Mouse (Mus musculus): Measurements from ENCODE around the gene Smarcc2.

The Smarcc2 gene

GRCm38 (mm10) chr10:128494667-128495245, 35.7 kb downstream of the Smarcc2 start:
- DNase-seq, result no peak

- DNase-seq, result no peak
Observed at GRCm38 (mm10) chr10:128495270-128495669, 36.2 kb downstream of the Smarcc2 start.

GRCm38 (mm10) chr10:128495903-128496302, 36.9 kb downstream of the Smarcc2 start:
- DNase-seq, result no peak

GRCm38 (mm10) chr10:128496509-128497077, 37.5 kb downstream of the Smarcc2 start:
- DNase-seq, result peak in 1 of 2 experiments; percentile 41

GRCm38 (mm10) chr10:128497134-128497737, 38.2 kb downstream of the Smarcc2 start:
- DNase-seq, result peak in 1 of 2 experiments; percentile 31

- peak; percentile 97 to 99 for DNase-seq
Observed at GRCm38 (mm10) chr10:128498590-128498989, 39.5 kb downstream of the Smarcc2 start, which contains the start of gene Myl6b. Gene Myl6b (minus strand): TSS chr10:128498685.

- peak; percentile 66 to 71 for DNase-seq
Observed at GRCm38 (mm10) chr10:128499116-128499671, 40.1 kb downstream of the Smarcc2 start.

GRCm38 (mm10) chr10:128502341-128502740, 43.3 kb downstream of the Smarcc2 start:
- DNase-seq, result peak in 1 of 2 experiments; percentile 63

GRCm38 (mm10) chr10:128503532-128503931, 44.5 kb downstream of the Smarcc2 start:
- DNase-seq, result no peak

- no peak for DNase-seq
Observed at GRCm38 (mm10) chr10:128504012-128504411, 45.0 kb downstream of the Smarcc2 start.

GRCm38 (mm10) chr10:128504641-128505370, 45.8 kb downstream of the Smarcc2 start:
- DNase-seq, result no peak

- peak; percentile 67 to 74 for DNase-seq
Observed at GRCm38 (mm10) chr10:128505371-128505667, 46.3 kb downstream of the Smarcc2 start.

- DNase-seq, result no peak
Observed at GRCm38 (mm10) chr10:128505974-128506373, 46.9 kb downstream of the Smarcc2 start.

- DNase-seq, result no peak
Observed at GRCm38 (mm10) chr10:128508260-128508659, 49.2 kb downstream of the Smarcc2 start.

- DNase-seq, result peak in 1 of 2 experiments; percentile 28
Observed at GRCm38 (mm10) chr10:128509203-128509602, 50.2 kb downstream of the Smarcc2 start.

GRCm38 (mm10) chr10:128509831-128510230, 50.8 kb downstream of the Smarcc2 start:
- DNase-seq, result no peak

GRCm38 (mm10) chr10:128510301-128510700, 51.3 kb downstream of the Smarcc2 start:
- peak in 1 of 2 experiments; percentile 35 for DNase-seq

- peak in 1 of 2 experiments; percentile 28 for DNase-seq
Observed at GRCm38 (mm10) chr10:128511189-128511588, 52.1 kb downstream of the Smarcc2 start.

- no peak for DNase-seq
Observed at GRCm38 (mm10) chr10:128511761-128512160, 52.7 kb downstream of the Smarcc2 start.

- DNase-seq, result no peak
Observed at GRCm38 (mm10) chr10:128515044-128515443, 56.0 kb downstream of the Smarcc2 start.

- peak in 1 of 2 experiments; percentile 46 for DNase-seq
Observed at GRCm38 (mm10) chr10:128516029-128516428, 57.0 kb downstream of the Smarcc2 start.

- peak in 1 of 2 experiments; percentile 39 for DNase-seq
Observed at GRCm38 (mm10) chr10:128516677-128517076, 57.6 kb downstream of the Smarcc2 start.

GRCm38 (mm10) chr10:128518833-128519232, 59.8 kb downstream of the Smarcc2 start:
- peak; percentile 49 to 67 for DNase-seq
